Mouse (Mus musculus): ENCODE measurements around the gene Mrpl30.

Gene Mrpl30

DNA sequence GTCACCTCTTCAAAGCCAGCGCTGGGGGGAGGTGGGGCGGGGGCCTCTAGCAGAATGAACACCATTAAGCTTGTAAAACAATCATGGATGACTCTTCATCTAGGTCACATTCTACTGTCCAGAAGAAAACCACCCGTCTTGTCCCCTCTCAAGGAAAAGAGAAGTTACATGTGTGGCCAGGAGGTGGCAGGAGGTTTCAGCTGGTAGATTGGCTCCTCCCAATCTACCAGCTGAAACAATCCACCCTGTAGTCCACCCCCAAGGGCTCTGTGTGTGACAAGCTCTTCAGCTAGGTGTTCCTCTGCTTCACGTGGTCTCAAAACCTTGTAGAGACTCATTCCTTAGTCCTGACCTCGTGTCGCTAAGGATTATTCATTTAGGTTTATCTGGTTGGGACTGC is 12.9 kb downstream of the Mrpl30 start:
- peak in 1 of 2 experiments; percentile 27 for DNase-seq

DNA sequence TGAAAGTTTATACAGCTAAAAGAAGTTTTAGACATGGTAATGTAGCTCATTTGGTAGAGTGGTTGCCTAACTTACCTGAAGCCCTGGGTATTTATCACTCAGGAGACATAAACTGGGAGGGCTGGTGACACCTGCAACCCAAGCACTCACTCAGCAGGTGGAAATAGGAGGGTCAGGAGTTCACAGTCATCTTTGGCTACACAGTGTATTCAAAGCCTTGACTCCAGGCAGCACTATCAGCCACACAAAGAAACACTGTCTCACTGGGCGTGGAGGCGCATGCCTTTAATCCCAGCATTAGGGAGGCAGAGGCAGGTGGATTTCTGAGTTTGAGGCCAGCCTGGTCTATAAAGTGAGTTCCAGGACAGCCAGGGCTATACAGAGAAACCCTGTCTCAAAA is 22.5 kb downstream of the Mrpl30 start:
- no peak for DNase-seq

- DNase-seq: no peak
Observed at GRCm38 (mm10) chr1:37916393-37916792, 26.1 kb downstream of the Mrpl30 start, which contains the start of gene Lyg2. Gene Lyg2, minus strand, starts transcription at chr1:37916493.

GRCm38 (mm10) chr1:37917666-37918065 is 27.4 kb downstream of the Mrpl30 start:
- no peak for DNase-seq

GRCm38 (mm10) chr1:37918096-37918495 is 27.8 kb downstream of the Mrpl30 start:
- no peak for DNase-seq

GRCm38 (mm10) chr1:37922536-37922935 is 32.3 kb downstream of the Mrpl30 start:
- DNase-seq: no peak

- no peak for DNase-seq
Observed at GRCm38 (mm10) chr1:37925971-37926370, 35.7 kb downstream of the Mrpl30 start.

- peak in 1 of 2 experiments; percentile 11 for DNase-seq
Observed at GRCm38 (mm10) chr1:37931806-37932205, 41.5 kb downstream of the Mrpl30 start.

All from kidney, postnatal 25 days (tissue).